Mouse (Mus musculus) lung, adult 2 months (tissue): ENCODE results near the gene Popdc2. TPM values are rescaled to one million over a fixed set of nuclear protein-coding genes. Genes with fewer than 3 reads are reported as not detected.

Experiments used
- DNase-seq: peaks from one replicate; pipeline ENCODE4 v3.0.0; 2022
- H3K4me1 ChIP-seq: fragments of 200-500 bp; 2 replicates; pipeline ENCODE4 v1.6.1; 2011; ENCODE audit warnings: low read length; ENCODE audit not compliant: control insufficient read depth, insufficient read depth
- H3K4me3 ChIP-seq: fragments of 200-500 bp; replicated peaks from 2 replicates; pipeline ENCODE3; 2011; ENCODE audit warnings: low read depth, mild to moderate bottlenecking, control low read depth, low read length; ENCODE audit errors: extremely low read depth
- CTCF ChIP-seq: fragments of 200-500 bp; IDR thresholded peaks from 2 replicates; pipeline ENCODE4 v1.5.1; 2011; ENCODE audit warnings: mild to moderate bottlenecking, low read length, control low read depth; ENCODE audit not compliant: insufficient read depth
- POLR2A ChIP-seq: fragments of 200-500 bp; IDR thresholded peaks from 2 replicates; pipeline ENCODE4 v1.6.1; 2011; ENCODE audit warnings: low read depth, mild to moderate bottlenecking, control low read depth, low read length, borderline replicate concordance; ENCODE audit errors: extremely low read depth
- WGBS: fragments of 180-500 bp; shearing (Covaris S2); methylation state at CpG from one replicate; pipeline ENCODE4 v1.1.7; 2018; 5-methylcytosine and 5-hydroxymethylcytosine counted together
- polyA plus RNA-seq: library from polyadenylated mRNA; depleted of rRNA; stranded (reverse); fragments of >200 nt; gene quantifications from 2 replicates; pipeline ENCODE4 v1.2.3, GENCODE M21; 2012

The Popdc2 gene
- polyA plus RNA-seq, 1 experiment: 30.9 TPM

- 34% methylated on average over 3 of the region's 3 CpGs for WGBS
- Histone ChIP-seq H3K4me1 (peaks cover 7% of the 10 kb centered on the region; the same call in 1 of the 2 replicates), H3K4me3 (peak overlapping the region; percentile 18)
- DNase-seq: no peak
- no peak for TF ChIP-seq CTCF
- no peak for TF ChIP-seq POLR2A
These were observed 1.2 kb downstream of the Popdc2 start for GRCm38 (mm10) chr16:38363256-38363595.

- 74% methylated on average over 7 of the region's 7 CpGs for WGBS
- Histone ChIP-seq H3K4me1 (peaks cover 7% of the 10 kb centered on the region; the same call in 1 of the 2 replicates), H3K4me3 (no peak overlapping the region)
- no peak for DNase-seq
- TF ChIP-seq POLR2A (no peak), CTCF (no peak)
These were observed 1.6 kb downstream of the Popdc2 start for GRCm38 (mm10) chr16:38363657-38364056.

GRCm38 (mm10) chr16:38365390-38365789 lies 3.4 kb downstream of the Popdc2 start:
- TF ChIP-seq POLR2A (no peak), CTCF (no peak)
- no peak for DNase-seq
- no peak overlapping the region for H3K4me3 ChIP-seq
- WGBS: 91% methylated on average over 10 of the region's 10 CpGs
- H3K4me1 ChIP-seq: peaks cover 7% of the 10 kb centered on the region; the same call in 1 of the 2 replicates

- no peak for DNase-seq
- TF ChIP-seq CTCF (no peak), POLR2A (no peak)
- 74% methylated on average over 4 of the region's 4 CpGs for WGBS
- peaks cover 7% of the 10 kb centered on the region; the same call in 1 of the 2 replicates for H3K4me1 ChIP-seq
- H3K4me3 ChIP-seq: no peak overlapping the region
These were observed 4.2 kb downstream of the Popdc2 start for GRCm38 (mm10) chr16:38366231-38366630.

- 58% methylated on average over 10 of the region's 10 CpGs for WGBS
- Histone ChIP-seq H3K4me1 (no peaks in the 10 kb centered on the region; the same call in 1 of the 2 replicates), H3K4me3 (no peak overlapping the region)
- no peak for DNase-seq
- TF ChIP-seq CTCF: no peak
These were observed 6.3 kb downstream of the Popdc2 start for GRCm38 (mm10) chr16:38368336-38368735.

- H3K4me1 ChIP-seq: no peaks in the 10 kb centered on the region; the same call in 1 of the 2 replicates
- H3K4me3 ChIP-seq: no peak overlapping the region
- TF ChIP-seq CTCF (no peak), POLR2A (no peak)
- DNase-seq: no peak
- WGBS: 87% methylated on average over 7 of the region's 7 CpGs
These were observed 7.0 kb downstream of the Popdc2 start for GRCm38 (mm10) chr16:38369000-38369399.

GRCm38 (mm10) chr16:38369431-38369830 lies 7.4 kb downstream of the Popdc2 start:
- DNase-seq: no peak
- 88% methylated on average over 8 of the region's 8 CpGs for WGBS
- no peaks in the 10 kb centered on the region for H3K4me1 ChIP-seq

GRCm38 (mm10) chr16:38369992-38370484 lies 8.0 kb downstream of the Popdc2 start:
- no peak for DNase-seq
- Histone ChIP-seq H3K4me1 (no peaks in the 10 kb centered on the region), H3K4me3 (no peak overlapping the region)
- no peak for TF ChIP-seq POLR2A
- no peak for TF ChIP-seq CTCF
- WGBS: 75% methylated on average over 4 of the region's 4 CpGs

More at GRCm38 (mm10) chr16:38369431-38369830, 7.4 kb downstream of the Popdc2 start:
- no peak overlapping the region for H3K4me3 ChIP-seq
- TF ChIP-seq POLR2A: no peak
- no peak for TF ChIP-seq CTCF

GRCm38 (mm10) chr16:38370633-38371374 lies 8.8 kb downstream of the Popdc2 start:
- 63% methylated on average over 8 of the region's 8 CpGs for WGBS
- TF ChIP-seq CTCF (no peak), POLR2A (no peak)
- DNase-seq: no peak
- H3K4me1 ChIP-seq: no peaks in the 10 kb centered on the region
- no peak overlapping the region for H3K4me3 ChIP-seq

GRCm38 (mm10) chr16:38371705-38372296 lies 9.8 kb downstream of the Popdc2 start:
- TF ChIP-seq CTCF: no peak
- no peak for TF ChIP-seq POLR2A
- WGBS: 88% methylated on average over 15 of the region's 15 CpGs
- H3K4me1 ChIP-seq: no peaks in the 10 kb centered on the region
- no peak overlapping the region for H3K4me3 ChIP-seq
- no peak for DNase-seq
